Mouse (Mus musculus): Measurements from ENCODE around the gene 1700025G04Rik. TPM values are rescaled to one million over a fixed set of nuclear protein-coding genes. Genes with fewer than 3 reads are reported as not detected.

The 1700025G04Rik gene
- polyA plus RNA-seq (2012), result 0.01 TPM in 2 replicates

- TF ChIP-seq TAL1 (IDR thresholded peaks at IDR 0.05; ENCODE audit: low read length) (no peak), GATA1 (IDR thresholded peaks at IDR 0.05; ENCODE audit: low read length) (no peak)
- Histone ChIP-seq H3K27me3 (ENCODE audit: control insufficient read depth) (peaks cover 62% of the 10 kb centered on the region), H3K9me3 (ENCODE audit: control insufficient read depth, low read length) (no peaks in the 10 kb centered on the region), H3K4me3 (replicated peaks) (peak within 1 kb of the TSS; percentile 54), H3K36me3 (ENCODE audit: control insufficient read depth) (no peaks in the 10 kb centered on the region), H3K4me1 (ENCODE audit: control insufficient read depth) (peaks cover 15% of the 10 kb centered on the region)
These were observed at the start of gene 1700025G04Rik for GRCm38 (mm10) chr1:152090018-152090553. Gene 1700025G04Rik, minus strand, starts transcription at chr1:152090125.

- Histone ChIP-seq H3K27me3 (ENCODE audit: control insufficient read depth) (no peaks in the 10 kb centered on the region), H3K9me3 (ENCODE audit: control insufficient read depth, low read length) (no peaks in the 10 kb centered on the region), H3K4me1 (ENCODE audit: control insufficient read depth) (no peaks in the 10 kb centered on the region), H3K4me3 (replicated peaks) (no peak overlapping the region), H3K36me3 (ENCODE audit: control insufficient read depth) (no peaks in the 10 kb centered on the region)
- TF ChIP-seq GATA1 (IDR thresholded peaks at IDR 0.05; ENCODE audit: low read length) (no peak), TAL1 (IDR thresholded peaks at IDR 0.05; ENCODE audit: low read length) (no peak)
These were observed 49.6 kb upstream of the 1700025G04Rik start for GRCm38 (mm10) chr1:152139496-152139895.

- no peaks in the 10 kb centered on the region for H3K9me3 ChIP-seq (ENCODE audit: control insufficient read depth, low read length)
- no peak for TF ChIP-seq TAL1 (IDR thresholded peaks at IDR 0.05; ENCODE audit: low read length)
- TF ChIP-seq GATA1 (IDR thresholded peaks at IDR 0.05; ENCODE audit: low read length), result no peak
- no peak overlapping the region for H3K4me3 ChIP-seq (replicated peaks)
- no peaks in the 10 kb centered on the region for H3K27me3 ChIP-seq (ENCODE audit: control insufficient read depth)
- H3K36me3 ChIP-seq (ENCODE audit: control insufficient read depth), result no peaks in the 10 kb centered on the region
- H3K4me1 ChIP-seq (ENCODE audit: control insufficient read depth), result no peaks in the 10 kb centered on the region
These were observed 40.3 kb upstream of the 1700025G04Rik start for GRCm38 (mm10) chr1:152130029-152130727.

- H3K4me1 ChIP-seq (ENCODE audit: control insufficient read depth), result no peaks in the 10 kb centered on the region
- TF ChIP-seq TAL1 (IDR thresholded peaks at IDR 0.05; ENCODE audit: low read length) (no peak), GATA1 (IDR thresholded peaks at IDR 0.05; ENCODE audit: low read length) (no peak)
- no peaks in the 10 kb centered on the region for H3K27me3 ChIP-seq (ENCODE audit: control insufficient read depth)
- H3K4me3 ChIP-seq (replicated peaks), result no peak overlapping the region
- no peaks in the 10 kb centered on the region for H3K36me3 ChIP-seq (ENCODE audit: control insufficient read depth)
- H3K9me3 ChIP-seq (ENCODE audit: control insufficient read depth, low read length), result peaks cover 6% of the 10 kb centered on the region; the same call in 1 of the 2 replicates
These were observed 35.5 kb upstream of the 1700025G04Rik start for GRCm38 (mm10) chr1:152125451-152125850.

- no peaks in the 10 kb centered on the region; the same call in 1 of the 2 replicates for H3K4me1 ChIP-seq (ENCODE audit: control insufficient read depth)
- H3K27me3 ChIP-seq (ENCODE audit: control insufficient read depth), result no peaks in the 10 kb centered on the region
- H3K36me3 ChIP-seq (ENCODE audit: control insufficient read depth), result no peaks in the 10 kb centered on the region
- no peak overlapping the region for H3K4me3 ChIP-seq (replicated peaks)
- H3K9me3 ChIP-seq (ENCODE audit: control insufficient read depth, low read length), result no peaks in the 10 kb centered on the region
- TF ChIP-seq TAL1 (IDR thresholded peaks at IDR 0.05; ENCODE audit: low read length) (no peak), GATA1 (IDR thresholded peaks at IDR 0.05; ENCODE audit: low read length) (no peak)
These were observed 20.2 kb upstream of the 1700025G04Rik start for GRCm38 (mm10) chr1:152110123-152110522.

GRCm38 (mm10) chr1:152106136-152106535, 16.2 kb upstream of the 1700025G04Rik start:
- TF ChIP-seq TAL1 (IDR thresholded peaks at IDR 0.05; ENCODE audit: low read length), result no peak
- TF ChIP-seq GATA1 (IDR thresholded peaks at IDR 0.05; ENCODE audit: low read length), result no peak
- H3K4me1 ChIP-seq (ENCODE audit: control insufficient read depth), result no peaks in the 10 kb centered on the region; the same call in 1 of the 2 replicates

GRCm38 (mm10) chr1:152105246-152105645, 15.3 kb upstream of the 1700025G04Rik start:
- no peak for TF ChIP-seq TAL1 (IDR thresholded peaks at IDR 0.05; ENCODE audit: low read length)
- TF ChIP-seq GATA1 (IDR thresholded peaks at IDR 0.05; ENCODE audit: low read length), result no peak
- H3K9me3 ChIP-seq (ENCODE audit: control insufficient read depth, low read length), result no peaks in the 10 kb centered on the region

More at GRCm38 (mm10) chr1:152106136-152106535, 16.2 kb upstream of the 1700025G04Rik start:
- no peak overlapping the region for H3K4me3 ChIP-seq (replicated peaks)
- H3K9me3 ChIP-seq (ENCODE audit: control insufficient read depth, low read length), result no peaks in the 10 kb centered on the region
- no peaks in the 10 kb centered on the region for H3K36me3 ChIP-seq (ENCODE audit: control insufficient read depth)
- no peaks in the 10 kb centered on the region for H3K27me3 ChIP-seq (ENCODE audit: control insufficient read depth)

GRCm38 (mm10) chr1:152101746-152102145, 11.8 kb upstream of the 1700025G04Rik start:
- Histone ChIP-seq H3K36me3 (ENCODE audit: control insufficient read depth) (no peaks in the 10 kb centered on the region), H3K9me3 (ENCODE audit: control insufficient read depth, low read length) (no peaks in the 10 kb centered on the region), H3K4me3 (replicated peaks) (no peak overlapping the region), H3K4me1 (ENCODE audit: control insufficient read depth) (no peaks in the 10 kb centered on the region; the same call in 1 of the 2 replicates), H3K27me3 (ENCODE audit: control insufficient read depth) (no peaks in the 10 kb centered on the region)
- TF ChIP-seq TAL1 (IDR thresholded peaks at IDR 0.05; ENCODE audit: low read length) (no peak), GATA1 (IDR thresholded peaks at IDR 0.05; ENCODE audit: low read length) (no peak)

More at GRCm38 (mm10) chr1:152105246-152105645, 15.3 kb upstream of the 1700025G04Rik start:
- Histone ChIP-seq H3K27me3 (ENCODE audit: control insufficient read depth) (no peaks in the 10 kb centered on the region), H3K36me3 (ENCODE audit: control insufficient read depth) (no peaks in the 10 kb centered on the region), H3K4me1 (ENCODE audit: control insufficient read depth) (no peaks in the 10 kb centered on the region; the same call in 1 of the 2 replicates), H3K4me3 (replicated peaks) (no peak overlapping the region)

GRCm38 (mm10) chr1:152096045-152096444, 6.1 kb upstream of the 1700025G04Rik start:
- Histone ChIP-seq H3K4me1 (ENCODE audit: control insufficient read depth) (no peaks in the 10 kb centered on the region), H3K4me3 (replicated peaks) (no peak overlapping the region), H3K27me3 (ENCODE audit: control insufficient read depth) (peaks cover 20% of the 10 kb centered on the region), H3K36me3 (ENCODE audit: control insufficient read depth) (no peaks in the 10 kb centered on the region), H3K9me3 (ENCODE audit: control insufficient read depth, low read length) (no peaks in the 10 kb centered on the region)
- TF ChIP-seq TAL1 (IDR thresholded peaks at IDR 0.05; ENCODE audit: low read length) (no peak), GATA1 (IDR thresholded peaks at IDR 0.05; ENCODE audit: low read length) (no peak)
